Mouse (Mus musculus) frontal cortex, postnatal 14 days (tissue): ENCODE measurements around the gene Dscam.

ENCODE experiments used
- DNase-seq, 2 experiments: peaks; one replicate each; pipeline ENCODE4 v3.0.0; 2022; ENCODE audit warnings: low spot score in 2 of 2

Dscam gene

DNA sequence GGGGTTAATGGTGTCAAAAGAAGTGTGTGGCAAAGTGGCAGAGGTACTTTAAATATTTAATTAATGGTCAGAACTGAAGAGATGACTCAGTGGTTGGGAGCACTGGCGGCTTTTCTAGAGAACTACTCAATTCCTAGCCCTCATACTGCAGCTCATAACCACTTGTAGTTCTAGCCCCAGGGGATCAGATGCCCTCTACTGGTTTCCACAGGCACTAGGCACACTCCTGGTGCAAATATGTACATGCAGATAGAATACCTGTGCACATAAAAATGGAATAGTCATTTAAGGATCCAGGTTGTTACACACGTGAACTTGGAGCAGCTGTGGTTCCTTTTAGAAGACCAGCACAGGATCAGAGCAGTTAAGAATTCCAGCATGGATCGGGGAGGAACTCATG, 509.5 kb downstream of the Dscam start:
- no peak for DNase-seq

DNA sequence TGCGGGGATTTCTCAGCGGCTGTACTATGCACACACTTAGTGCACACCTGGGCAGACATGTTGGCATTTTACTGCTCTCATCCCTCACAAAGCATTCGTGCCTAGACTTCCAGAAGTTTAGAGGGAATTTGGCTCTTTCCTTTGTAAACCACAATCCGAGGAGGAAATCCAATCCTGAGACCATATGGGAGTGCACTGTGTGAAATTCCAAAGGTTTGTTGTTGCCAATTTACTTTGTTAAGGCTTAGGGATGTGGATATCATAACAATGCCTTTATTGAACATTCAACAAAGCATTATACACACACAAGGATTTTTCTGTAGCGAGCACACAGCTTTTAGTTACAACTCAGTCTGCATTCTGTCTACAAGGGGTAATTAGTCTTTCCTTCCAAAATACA, 511.3 kb downstream of the Dscam start:
- DNase-seq, result no peak

DNA sequence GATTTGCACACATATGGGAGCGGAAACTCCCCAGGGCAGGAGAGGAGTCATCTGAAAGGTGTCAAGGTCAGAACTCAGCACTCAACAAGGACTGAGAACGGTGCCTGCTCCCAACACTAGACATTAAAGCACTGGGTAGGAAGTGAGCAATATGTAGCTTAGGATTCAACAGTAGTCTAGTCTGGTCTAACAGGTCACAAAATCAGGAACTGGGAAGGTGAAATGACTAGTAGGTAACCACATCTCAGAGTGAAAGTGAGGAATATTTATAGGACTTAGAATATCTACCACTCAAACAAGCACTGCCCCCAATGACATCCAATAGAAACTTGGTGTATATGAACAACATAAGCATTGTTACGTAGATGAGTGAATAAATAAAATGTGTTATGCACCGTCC, 515.0 kb downstream of the Dscam start:
- no peak for DNase-seq

DNA sequence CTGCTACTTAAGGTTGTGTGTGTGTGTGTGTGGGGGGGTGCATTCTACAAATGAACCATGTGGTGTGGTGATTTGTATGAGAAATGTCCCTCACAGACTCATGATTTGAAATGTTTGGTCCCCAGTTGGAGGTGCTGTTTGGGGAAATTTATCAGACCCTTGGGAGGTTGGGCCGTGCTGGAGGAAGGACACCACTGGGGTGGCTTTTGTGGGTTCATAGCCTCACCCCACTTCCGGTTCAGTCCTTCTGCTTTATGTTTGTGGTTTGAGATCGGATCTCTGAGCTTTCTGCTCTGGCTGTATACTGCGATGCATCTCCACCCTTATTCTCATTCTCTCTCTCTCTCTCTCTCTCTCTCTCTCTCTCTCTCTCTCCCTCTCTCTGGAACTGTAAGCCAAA, 516.5 kb downstream of the Dscam start:
- DNase-seq, result no peak

DNA sequence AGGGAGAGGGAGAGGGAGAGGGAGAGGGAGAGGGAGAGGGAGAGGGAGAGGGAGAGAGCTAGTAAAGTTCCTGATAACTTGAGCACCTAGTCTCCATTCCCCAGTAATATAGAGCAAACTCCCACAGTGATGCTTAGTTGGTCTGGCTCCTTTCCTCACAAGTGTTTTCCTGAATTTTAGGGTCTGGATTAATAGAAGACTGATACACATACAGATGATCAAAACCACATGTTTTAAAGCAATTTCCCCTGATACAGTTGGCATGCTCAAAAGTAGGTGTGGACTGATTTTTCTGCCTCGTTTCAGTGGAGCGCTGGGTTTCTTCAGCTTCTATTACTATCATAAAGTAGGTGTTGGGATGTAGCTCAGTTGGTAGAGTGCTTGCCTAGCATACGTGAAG, 519.1 kb downstream of the Dscam start:
- no peak for DNase-seq

DNA sequence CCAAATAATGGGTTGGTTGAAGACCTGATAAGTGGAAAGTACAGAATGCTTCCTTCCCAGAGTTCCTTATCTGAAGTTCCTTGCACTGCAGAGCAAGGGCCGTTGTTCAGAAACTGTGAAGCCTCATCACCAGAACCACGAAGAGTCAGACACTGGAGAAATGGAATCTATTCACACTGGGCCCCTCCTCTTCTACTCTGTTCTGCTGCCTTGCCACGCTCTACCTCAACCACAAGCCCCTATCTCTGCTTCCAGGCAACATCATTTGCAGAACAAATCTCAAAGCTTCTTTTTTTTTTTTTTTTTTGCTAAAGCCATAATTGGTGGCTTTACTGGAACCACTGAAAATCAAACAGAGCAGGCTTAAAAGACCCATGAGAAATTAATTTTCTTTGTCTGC, 530.5 kb downstream of the Dscam start:
- no peak for DNase-seq

DNA sequence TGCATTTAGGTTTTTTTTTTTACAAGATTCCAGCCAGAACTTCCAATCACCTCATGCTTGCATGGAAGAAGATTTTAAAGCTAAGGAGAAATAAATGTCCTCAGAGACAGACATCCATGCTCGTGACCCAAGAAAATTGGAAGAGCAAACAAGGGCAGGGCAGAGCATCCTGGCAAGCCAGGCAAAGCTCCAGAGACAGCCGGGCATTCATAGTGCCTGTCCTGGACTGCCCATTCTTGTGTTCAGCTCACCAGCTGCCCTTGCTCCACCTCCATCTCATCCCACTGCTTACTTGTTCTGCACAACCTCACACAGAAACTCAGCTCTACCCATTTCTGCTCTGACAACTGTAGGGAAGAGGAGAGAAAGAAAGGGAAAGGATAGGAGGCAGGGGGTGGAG, 534.6 kb downstream of the Dscam start:
- DNase-seq, result no peak

DNA sequence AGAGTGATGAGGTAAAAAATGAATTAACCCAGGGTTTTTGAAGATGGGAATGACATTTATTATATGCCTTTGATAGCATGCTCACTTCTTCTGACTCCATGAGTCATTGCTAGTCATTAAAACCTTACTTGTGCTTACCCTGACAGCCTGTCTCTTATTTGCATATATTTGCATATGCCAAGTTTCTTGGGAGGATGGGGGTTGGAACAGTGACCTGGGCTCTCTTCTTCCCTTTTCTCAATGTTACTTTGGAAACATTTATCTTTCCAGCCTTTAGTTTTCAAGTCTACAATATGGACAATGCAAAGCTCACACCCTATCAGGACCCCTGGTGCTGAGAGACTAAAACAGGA, 535.8 kb downstream of the Dscam start:
- no peak for DNase-seq

DNA sequence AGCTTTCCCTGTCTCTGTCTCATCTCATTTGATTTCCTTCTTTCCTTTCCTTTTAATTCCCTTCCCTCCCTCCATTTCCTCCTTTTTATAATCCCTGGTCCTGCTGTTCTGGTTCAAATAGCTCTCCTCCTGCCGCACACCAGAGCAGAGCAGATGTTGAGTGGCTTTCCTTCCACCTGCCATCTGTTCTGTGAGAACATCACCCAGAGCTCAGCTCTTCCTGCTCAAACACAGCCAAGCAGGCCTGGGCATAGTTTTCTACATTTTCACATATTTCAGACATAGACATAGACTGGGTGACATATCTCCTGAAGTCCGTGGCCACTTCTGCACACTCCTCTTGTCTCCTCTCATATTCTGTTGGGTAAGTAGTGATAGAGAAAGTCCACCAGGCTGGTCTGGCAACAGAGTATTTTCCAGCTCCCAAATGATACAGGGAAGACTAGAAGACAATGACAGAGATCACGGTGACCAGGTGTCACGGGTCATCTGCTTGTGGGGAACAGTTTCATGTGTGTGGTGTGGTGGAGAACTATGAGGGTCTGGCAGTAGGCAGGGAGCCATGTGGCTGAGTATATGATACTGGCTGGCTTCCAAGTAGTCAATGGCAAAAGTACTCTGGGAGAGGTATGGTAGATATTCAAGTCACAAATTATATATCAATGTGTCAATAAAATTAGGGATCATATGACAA, 536.3 kb downstream of the Dscam start:
- peak in 1 of 2 experiments; percentile 40 for DNase-seq

DNA sequence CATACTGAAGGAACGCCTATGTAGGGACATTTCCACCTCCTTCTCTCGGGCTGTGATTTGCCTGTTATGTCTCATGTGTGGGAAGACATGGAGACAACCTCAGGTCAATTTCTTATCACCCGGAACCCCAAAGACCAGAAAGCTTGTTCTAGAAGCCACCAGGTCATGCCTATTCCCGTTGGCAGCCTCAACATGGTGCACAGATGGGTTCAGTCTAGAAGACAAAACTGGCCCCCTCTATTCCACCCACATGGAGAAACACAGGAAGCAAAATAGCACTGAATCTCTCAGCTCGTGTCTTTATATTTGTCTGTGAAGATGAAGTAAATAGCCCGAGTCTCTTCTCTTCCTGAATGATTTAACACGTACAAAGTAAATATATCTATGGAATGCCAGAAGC, 540.3 kb downstream of the Dscam start:
- DNase-seq, result no peak

DNA sequence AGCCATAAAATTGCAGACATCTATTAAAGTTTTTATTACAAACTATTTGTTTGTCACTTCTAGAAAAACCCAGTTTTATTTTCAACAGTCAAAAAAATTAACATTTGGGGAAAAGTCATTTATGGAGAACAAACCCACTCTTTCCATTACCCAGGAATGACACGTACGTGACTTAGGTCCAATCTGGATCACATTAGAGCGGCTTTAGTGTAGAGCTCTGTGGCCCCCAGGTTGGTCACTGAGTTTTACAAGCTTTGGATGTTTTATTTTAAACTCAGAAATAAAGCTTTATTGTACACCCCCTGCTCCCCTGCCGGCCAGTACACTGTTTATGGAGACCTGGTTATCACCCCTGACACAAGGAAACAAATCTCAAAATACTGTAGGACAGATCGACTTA, 540.9 kb downstream of the Dscam start:
- no peak for DNase-seq

DNA sequence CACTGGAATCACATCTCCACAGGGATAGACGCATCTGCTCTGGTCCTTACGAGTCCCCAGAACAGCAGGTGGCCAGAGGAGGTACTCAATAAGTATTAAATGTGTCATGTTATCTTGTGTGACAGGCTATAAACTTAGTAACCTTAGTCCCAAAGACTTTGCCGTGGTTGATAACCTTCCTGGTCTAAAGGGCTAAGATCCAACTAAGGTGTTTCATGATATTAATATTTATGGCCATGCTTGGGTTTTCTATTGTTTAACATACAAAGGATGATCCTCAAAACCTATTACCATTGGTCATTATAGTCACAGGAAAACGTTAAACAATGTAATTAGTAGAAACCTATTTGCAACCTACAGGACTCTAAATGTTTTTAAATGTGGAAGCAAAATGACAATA, 545.1 kb downstream of the Dscam start:
- DNase-seq, result no peak

DNA sequence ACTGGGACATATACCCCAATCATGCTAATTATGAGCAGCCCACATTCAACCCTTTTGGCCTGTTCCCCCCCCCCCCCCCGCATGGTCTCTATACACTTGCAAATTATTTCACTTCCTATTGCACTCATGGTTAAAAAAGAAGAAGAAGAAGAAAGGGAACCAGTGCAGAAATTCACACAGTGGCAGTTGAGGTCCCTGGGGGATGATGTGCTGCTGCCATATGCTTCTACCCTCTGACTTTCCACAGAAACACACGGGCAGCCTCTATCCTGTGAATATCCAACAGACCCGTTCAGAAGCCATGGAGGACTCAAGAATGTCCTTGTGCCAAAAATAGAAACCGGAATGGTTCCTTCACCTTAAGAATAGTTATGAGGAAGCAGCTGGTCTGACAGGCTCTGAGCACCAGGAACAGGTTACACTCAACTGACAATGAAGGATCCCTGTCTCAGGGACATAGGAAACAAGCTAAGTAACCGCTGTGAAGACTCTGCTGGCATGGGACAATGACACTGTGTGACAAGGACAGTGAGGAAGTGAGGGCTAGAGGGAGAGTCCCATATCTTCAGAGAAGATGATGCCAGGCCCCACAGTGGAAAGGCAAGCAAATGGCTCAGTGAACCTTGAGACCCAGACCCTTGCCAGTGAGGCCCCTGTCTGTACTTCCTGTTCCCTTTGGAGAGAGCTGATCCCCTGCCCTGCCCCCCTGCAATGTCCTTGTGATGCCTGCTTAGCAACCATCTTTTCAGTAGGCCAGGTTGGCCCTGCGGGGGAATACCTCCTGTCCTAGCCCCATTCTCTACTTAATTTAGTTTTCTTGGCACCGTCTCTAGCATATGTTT, 545.8 kb downstream of the Dscam start:
- DNase-seq, result no peak

DNA sequence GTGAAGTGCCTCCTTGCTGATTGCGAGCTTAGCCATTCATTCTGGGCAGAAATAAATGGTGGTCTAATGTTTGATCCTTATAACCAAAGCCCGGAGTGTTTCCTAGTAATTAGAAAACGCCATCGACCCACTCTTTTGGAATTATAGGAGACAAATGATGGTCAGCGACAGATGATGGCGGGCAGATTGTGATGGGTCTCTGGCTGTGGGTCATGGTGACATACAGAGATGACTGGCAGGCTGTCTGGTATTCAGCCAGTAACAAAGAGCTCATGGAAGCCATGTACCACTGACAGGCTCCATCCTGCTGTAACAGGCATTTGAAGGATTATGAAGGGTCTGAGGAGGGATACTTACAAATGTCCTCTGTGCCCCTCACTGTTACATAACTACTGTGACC, 549.7 kb downstream of the Dscam start:
- DNase-seq, result no peak

DNA sequence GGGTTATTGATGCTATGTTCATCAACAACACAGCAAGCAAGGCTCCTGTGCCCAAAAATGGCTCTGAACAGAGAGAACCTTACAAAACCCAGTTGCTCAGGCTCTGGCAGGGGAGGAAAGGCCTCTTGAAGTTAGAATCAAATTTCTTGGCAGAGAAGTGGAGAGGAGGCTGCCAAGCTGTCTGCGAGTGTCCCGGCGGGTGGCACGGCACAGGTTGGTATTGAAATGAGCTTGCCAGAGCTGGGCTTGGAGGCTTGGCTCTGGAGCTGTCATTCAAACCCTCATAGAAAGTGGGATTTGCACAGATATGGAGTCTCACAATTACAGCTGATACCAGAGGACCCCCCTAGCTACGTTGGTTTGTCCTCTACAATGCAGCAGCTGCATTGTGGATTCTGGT, 550.1 kb downstream of the Dscam start:
- peak in 1 of 2 experiments; percentile 26 for DNase-seq

DNA sequence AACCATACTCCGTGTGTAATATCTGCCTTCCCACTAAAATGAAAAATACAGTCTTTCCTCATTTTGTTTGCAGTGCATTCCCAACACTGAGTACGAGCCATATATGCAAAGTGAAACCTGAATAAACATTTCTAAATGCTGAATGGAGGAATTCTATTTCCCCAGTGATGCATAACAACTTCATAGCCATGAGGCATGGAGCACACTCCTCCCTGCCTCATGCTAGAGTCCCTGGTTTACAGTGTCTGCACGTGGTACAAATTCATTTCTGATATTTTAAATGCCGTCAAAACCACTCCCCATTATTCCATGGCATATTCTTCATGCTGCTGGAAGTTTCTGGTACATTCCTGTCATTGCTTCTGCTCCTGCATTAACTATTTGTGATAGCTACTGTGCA, 552.8 kb downstream of the Dscam start:
- DNase-seq, result no peak

DNA sequence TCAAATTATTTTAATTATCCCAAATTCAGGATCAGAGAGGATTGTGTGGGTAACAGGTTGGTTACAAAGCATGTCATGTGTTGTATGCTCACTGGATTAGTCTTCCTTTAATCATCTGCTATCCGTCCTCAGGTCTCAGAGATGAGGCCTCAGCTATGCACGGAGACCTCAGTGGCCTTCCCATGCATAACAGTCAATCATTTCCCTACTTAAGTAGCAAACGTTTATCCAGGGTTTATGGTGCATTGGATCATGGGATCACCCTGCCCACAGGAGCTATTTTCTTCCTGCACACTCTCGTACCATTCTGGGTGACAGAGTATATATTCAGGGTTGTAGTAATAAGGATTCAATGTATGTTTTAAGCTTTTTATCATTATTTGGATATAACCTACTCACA, 557.3 kb downstream of the Dscam start:
- DNase-seq, result no peak

DNA sequence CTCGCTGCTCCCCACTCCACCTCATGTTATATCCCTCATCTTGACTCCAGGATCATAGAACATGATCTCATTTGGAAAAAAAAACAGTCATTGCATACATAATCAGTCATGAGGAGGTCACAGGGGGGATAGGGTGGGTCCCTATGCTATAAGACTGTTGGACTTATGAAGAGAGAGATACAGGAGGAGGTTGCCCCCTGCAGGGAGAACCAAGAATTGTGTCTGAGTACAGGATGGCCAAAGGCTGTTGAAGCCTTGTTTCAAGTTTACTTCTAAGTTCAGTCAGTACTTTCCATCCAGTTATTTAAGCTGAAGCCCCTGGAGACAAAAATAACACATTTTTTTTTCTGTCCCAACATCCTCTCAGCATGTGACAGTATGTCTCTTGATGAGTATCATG, 559.7 kb downstream of the Dscam start:
- DNase-seq, result peak in 1 of 2 experiments; percentile 55

DNA sequence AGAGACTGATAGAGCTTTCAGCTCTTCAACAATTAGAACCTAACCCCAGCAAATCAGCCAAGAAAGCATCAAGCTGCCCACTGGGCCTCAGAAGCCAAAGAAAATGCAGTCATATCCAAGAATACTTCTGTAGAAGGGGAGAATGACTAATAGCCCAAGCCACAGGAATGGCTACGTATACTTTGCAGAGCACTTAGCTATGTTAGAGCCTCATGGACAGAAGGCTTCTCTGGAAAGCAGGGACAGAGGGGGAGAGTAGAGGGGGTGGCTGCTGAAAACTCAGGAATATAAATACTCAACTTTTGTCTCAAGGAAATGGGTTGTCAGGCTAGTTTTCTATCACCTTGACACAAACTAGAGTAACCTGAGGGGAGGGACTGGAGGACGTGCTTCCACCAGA, 568.3 kb downstream of the Dscam start:
- DNase-seq, result no peak

DNA sequence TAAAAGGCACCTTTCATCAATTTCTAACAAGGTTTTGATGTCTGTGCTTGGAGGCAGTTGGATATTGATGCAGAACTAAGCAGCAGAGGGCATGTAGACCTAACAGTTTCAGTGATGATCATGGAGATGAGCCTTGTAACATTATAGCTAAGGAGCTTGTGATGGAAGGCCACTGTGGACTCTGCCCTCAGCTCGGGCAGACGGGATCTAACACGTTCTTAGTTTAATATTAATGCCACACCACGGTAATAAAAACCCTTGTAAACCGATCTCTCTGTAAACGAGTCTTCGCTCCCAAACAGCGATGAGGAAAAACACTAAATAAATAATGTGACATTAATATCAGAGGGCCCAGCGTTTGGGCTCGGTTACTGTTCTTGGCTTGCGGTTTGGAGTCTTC, 569.8 kb downstream of the Dscam start:
- no peak for DNase-seq

DNA sequence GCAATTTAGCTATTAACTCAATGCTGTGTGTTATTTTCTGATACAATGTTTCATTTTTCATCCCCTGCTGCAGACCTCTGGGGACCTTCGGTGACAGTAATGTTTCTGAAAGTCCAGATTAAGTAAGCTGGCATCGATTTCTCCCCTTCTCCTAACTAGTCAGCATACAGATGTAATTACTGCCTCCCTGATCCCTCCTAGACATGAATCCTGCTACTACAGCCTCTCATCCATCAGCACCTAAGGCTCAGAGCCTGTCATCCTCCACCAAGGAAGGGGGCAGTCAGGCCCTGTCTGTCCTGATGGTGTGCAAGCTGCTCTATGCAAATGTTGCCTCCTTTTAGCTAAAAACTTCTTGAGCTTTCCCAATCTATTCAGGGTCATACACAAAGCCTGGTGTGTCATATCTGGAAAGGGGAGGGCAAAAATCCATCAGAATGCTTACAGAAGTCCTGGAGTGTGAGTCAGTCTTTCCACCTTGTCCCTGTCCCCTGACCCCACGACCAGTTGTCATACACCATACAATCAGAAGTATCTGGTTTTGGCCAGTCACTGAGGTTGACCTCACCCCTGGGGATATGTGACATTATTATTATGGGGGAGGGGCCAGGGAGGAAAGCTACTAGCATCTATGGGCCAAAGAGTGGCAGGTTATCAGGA, 571.0 kb downstream of the Dscam start:
- DNase-seq, result no peak

DNA sequence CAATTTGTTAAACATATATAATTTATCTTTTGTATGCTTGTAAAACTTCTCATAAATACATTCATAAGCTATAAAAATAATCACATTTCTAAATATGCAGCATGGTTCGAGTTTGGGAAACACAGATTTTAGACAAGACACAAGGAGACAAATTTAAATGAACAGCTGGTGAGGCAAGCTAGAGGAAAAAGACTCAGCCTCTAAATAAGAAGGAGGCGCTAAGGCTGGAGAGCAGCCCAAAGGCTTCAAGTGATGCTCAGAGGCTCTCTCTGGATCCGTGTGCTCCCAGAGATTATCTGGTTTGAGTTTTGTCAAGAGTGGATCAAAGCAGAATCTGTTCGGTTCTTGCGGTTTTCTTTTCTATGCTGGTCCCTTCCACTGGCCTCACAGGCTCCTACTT, 594.7 kb downstream of the Dscam start:
- DNase-seq, result no peak

DNA sequence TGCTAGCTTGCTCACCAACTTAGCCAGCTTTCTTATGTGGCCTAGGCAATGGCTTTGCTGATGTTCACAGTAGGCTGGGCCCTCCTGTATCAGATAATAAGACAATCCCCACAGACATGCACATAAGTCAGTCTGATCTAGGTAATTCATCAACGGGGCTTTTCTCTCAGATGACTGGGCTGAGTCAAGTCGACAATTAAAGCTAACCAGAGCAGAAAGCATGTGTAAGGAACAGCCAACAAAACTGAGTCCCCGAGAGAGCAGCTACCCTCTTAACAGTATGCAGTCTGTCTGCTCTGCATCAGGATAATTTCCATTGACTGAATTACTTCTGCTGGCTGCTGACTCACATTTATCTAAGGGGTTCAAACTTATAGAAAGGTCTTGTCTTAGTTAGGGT, 603.1 kb downstream of the Dscam start:
- no peak for DNase-seq
